Mouse (Mus musculus) left cerebral cortex, adult 18-20 months (tissue): Measurements from ENCODE around the gene Fbxo8. TPM values are rescaled to one million over a fixed set of nuclear protein-coding genes. Genes with fewer than 3 reads are reported as not detected.

Experiments used
- DNase-seq, 2 experiments: peaks; one replicate each; pipeline ENCODE4 v3.0.0; 2021 to 2022; ENCODE audit warnings: low spot score in 2 of 2, mixed read lengths in 1 of 2
- long read RNA-seq, 2 experiments: library from polyadenylated mRNA; stranded (forward); transcript quantifications; one replicate each; pipeline ENCODE4 v2.0.0; 2021
- total RNA-seq, 2 experiments: library from RNA; stranded (reverse); gene quantifications; 2 replicates each; pipeline ENCODE4 v1.2.3; 2021

Fbxo8 gene
- total RNA-seq = 10 to 100 TPM; 27.6 to 29.4 TPM
- long read RNA-seq, experiment 1, transcript Fbxo8-201 (6 exons, 3,571 nt) = major isoform, 15 of 28 reads
- long read RNA-seq, experiment 1, partial matches to known transcripts = 1 of 28 reads
- long read RNA-seq, experiment 1, other reads (novel, unspliced or antisense) = 10 of 28 reads
- long read RNA-seq, experiment 2, transcript Fbxo8-201 (6 exons, 3,571 nt) = major isoform, 13 of 23 reads
- long read RNA-seq, experiment 2, partial matches to known transcripts = 0 of 23 reads
- long read RNA-seq, experiment 2, other reads (novel, unspliced or antisense) = 10 of 23 reads

GRCm38 (mm10) chr8:56550558-56551360 lies at the start of gene Fbxo8, which contains the start of gene Cep44:
Fbxo8 (plus strand) TSS chr8:56551090.
Cep44 (minus strand) TSS chr8:56551047.
- DNase-seq = peak; percentile 80

- DNase-seq = no peak
These were observed 49.0 kb upstream of the Fbxo8 start for GRCm38 (mm10) chr8:56501911-56502310.

DNA sequence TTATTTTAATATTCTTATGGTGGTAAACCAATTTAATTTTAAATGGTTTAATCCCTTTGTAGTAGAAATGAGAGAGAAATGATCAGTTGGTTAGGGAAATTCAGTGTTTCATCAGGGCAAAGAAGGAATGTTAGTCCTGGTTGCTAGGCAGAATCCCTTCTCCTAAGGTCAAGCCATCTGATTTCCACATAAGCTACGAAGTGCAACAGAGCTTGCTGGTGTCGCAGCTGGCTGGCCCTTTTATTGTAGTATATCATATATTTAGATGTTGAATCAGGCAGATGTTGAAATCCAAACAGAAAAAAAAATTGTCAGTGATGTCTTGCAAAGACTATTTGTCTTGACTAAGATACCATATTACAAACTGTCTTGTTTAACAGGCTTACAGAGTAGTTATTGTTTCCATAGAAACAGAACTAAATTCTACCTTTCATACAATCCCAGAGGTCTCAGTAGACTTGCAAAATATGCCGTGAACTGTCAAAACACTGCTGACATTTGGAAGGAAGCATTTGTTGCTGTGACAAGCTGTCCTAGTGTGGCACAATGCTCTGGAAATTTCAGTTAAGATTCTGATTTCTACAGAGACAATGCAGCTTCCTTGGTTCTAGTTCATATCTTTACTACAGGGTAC lies 42.5 kb upstream of the Fbxo8 start:
- no peak for DNase-seq

DNA sequence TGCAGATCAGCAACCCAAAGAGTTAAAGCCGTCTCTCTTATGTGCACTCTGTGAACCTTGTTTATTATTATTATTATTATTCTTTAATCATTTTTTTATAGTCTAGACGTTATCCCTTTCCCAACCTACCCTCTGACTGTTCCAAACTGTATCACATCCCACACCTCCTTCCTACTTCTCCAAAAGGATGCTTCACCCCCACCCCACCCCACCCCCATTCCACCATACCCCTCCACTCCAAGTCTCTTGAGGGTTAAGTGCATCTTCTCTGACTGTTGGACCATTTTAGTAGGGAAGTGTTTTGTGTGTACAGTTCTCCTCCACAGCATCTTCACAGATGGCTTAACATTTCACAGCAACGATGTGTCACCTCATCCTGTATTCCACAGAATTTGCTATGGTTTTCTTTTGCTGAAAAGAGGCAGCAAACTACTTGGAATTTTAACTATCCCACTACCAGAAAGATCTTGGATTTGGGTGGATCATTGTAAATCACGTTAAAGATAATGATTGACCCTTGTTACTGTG lies 41.9 kb upstream of the Fbxo8 start:
- DNase-seq = no peak

DNA sequence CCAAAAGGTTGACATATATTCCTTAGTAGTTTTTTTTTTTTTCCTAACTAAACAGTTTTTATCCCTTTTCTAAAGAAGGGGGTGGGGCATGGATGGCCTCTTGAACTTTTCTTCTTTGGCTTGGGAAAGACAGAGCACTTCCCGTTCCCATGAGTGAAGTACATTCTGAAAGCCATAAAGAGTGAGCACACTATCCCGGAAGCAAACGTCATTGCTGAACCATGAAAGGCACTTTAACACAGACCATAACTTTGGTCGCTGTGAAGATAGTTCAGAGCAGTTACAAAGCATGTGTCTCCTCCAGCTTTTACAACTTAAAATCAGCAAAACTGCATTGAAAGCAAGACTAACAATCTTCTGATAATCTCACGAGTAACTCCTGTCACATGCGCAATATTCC lies 32.0 kb upstream of the Fbxo8 start:
- no peak for DNase-seq

DNA sequence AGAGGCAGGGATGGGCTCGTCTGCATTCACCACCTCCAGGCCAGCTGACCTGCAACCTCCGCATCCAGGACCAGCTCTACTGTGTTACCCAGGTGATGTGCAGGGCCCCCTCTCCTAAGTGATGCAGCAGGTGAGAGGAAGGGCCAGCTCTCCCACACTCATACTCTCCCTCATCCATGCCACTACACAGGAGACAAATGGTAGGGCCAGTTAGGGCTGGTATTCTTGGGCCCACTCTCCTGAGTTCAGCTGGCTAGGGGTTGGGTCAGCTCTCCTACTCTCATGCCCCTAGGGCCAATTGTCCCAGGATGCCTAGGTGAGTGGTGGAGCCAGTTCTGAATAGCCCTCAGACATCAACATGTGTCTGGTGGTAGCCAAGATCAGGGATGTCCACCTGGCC lies 30.6 kb upstream of the Fbxo8 start:
- no peak for DNase-seq

DNA sequence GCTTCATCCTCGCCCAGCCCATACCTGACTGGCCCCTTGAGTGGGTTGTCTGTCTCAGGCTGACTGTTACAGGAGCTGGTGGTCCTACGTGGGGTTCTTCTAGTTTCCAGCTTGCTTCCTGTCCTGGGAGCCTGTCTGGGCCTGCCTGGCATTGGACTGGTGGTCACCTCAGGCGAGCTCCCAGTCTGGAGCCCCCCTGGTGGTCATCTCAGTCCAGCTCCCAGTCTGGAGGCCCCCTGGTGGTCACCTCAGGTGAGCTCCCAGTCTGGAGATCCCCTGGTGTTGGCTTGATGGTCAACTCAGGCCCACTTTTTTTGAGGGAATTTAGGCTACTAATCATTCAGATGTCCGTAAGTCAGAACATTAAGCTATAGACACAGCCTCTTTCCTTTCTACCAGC lies 29.8 kb upstream of the Fbxo8 start:
- no peak for DNase-seq

DNA sequence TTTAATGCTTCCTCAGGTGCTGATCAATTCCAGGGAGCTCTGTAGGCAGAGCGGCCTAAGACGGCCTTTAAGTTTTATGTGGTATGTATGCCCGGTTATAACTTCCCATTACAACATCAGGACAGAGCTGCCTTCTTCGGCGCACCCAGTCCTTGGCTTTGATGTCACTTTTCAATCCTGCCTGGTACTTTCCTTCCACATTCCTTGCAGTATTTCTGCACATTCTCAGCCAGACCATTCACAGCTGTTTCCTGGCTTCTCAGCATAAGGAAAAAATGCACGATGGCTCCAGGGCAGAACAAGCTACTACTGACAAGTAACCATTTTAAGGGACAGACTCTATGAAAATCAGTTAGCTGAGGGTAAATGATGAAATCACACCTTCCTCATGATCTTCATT lies 22.0 kb upstream of the Fbxo8 start:
- no peak for DNase-seq

DNA sequence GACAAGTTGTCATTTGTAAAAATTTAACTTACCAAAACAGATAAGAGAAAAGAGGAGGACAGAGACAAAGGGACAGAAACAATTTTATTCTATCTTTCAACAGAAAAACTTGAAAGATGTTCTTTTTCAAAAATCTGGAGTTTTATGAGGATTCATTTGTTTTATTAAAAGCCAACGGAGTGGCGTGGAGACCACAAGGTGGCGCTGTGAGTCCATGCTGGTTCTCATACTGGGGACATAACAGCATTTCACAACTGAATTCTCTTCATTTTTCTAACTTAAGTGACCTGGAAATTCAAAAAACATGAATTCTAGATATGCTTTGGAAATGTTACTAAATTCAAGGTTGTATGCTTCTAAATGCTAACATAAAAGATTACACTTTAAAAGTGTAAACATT lies 20.5 kb upstream of the Fbxo8 start:
- peak; percentile 61 to 70 for DNase-seq

GRCm38 (mm10) chr8:56540706-56541105 lies 10.2 kb upstream of the Fbxo8 start:
- no peak for DNase-seq

DNA sequence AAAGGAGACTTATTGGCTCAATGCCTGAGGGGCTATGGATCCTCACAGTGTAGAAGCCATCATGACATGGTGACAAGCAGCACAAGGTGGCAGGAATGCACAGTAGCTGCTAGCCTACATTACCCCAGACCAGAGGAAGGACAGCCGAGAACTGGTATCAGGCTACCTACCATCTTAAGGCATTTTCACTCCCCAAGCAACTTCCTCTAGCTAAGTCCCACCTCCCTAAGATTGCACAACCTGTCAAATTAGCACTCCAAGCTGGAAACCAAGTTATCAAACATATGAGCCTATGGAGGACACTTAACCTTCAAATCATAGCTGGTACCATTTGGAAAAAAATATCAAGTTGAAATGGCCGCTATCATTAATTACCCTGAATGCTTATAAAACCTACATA lies 3.0 kb upstream of the Fbxo8 start:
- no peak for DNase-seq

DNA sequence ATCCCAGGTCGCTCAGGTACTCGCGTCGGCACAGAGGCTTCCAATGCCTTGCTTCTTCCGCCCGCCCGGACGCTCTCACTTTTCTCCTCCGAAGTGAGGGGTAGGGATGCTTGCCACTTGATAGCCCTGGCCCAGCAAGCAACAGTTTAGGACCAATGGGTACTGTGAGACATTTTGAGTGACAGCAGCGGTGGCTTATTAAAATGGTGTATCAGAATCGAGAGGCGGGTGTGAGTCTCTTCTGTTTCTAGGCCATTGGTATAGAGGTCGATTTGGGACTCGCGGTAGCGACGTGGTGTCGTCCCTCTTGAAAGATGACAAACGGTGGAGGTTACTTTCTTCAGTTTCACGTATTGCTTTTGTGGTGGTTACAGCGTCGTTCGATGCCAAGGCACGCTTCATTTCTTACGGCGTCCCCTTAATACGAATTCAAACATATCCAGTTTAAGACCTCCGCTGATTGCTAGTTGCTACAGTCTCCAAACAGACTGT lies 517 bp downstream of the Fbxo8 start:
- DNase-seq = peak; percentile 82 to 89

DNA sequence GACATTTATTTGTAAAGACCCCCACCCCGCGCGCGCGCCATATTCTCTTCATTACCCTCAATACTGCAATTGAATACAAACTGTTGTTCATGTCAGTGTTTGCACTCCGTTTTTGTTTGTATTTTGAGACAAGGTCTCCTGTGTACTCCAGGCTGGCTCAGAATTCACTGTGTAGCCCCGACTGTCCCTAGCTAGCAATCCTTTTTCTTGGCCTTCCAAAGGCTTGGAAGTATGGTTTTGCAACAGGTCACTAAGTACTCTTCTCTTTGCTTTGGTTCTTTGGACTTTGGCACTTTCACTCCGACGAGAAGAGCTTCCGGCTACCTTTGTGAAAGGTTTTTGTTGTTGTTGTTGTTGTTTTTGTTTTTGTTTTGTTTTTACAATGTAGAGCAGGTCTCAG lies 1.2 kb downstream of the Fbxo8 start:
- DNase-seq = no peak

DNA sequence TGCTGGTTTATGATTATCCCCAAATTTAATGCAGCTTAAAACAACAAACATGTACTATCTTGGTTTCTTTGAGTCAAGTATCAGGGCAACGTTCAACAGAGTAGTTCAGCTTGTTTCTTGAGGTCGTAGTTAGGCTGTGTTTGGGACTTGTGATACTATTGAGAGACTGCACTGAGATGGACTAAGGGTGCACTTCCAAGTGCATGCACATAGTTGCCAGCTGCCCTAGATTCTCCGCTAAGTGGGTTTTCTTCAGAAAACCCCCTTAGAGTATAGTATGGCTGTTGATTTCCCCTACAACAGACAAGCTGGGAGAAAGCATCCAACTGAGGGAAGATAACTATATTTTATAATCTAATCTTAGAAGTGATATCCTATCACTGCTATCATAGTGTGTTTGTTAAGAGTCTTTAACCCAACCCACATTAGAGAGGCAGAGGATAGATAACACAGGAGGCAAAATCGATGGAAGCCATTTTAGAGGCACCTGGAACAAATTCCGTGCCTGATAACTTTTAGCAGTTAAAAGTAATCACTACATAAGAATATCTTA lies 1.7 kb downstream of the Fbxo8 start:
- no peak for DNase-seq

DNA sequence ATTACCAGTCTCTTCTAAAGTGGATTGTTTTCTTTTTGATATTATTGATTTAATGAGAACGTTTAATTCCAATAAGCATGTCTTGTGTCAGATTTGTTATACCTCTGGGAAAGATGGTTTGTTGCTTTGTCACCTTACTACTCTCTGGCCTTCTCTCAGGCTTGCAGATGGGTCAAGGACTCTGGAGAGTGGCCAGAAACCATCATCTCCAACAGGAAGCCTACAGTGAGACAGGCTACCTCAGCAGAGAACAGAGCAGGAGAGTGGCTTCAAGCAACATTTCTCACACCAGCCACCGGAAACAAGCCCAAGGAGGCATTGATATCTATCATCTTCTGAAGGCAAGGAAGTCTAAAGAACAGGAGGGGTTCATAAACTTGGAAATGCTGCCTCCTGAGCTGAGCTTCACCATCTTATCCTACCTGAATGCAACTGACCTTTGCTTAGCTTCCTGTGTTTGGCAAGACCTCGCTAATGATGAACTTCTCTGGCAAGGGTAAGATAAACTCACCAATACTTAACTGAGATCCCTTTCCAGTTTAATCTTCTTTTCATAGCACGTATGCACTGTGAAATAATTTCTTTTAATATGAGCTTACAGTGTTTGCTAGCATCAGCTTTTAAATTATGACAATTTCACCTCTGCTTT lies 13.6 kb downstream of the Fbxo8 start:
- no peak for DNase-seq

DNA sequence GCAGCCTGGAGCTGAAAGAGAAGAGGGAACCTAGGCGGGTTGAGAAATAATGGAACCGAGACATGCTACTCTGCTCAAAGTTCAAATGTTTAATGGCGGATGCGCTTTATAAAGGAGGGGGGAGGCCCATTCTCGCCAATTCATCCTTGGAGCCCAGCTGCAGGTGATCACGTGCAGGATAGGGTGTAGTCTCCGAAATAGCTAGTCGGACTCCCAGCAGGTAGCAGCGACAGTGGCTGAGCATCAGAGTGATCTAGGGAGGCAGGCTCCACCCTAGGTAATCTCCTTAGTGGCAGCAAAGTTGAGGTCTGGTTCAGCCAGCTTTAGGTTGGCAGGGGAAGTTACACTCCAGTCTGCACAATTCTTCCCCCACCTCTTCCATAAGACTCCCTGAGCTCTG lies 16.0 kb downstream of the Fbxo8 start:
- no peak for DNase-seq

GRCm38 (mm10) chr8:56580918-56581317 lies 30.0 kb downstream of the Fbxo8 start:
- no peak for DNase-seq

GRCm38 (mm10) chr8:56582841-56583240 lies 32.0 kb downstream of the Fbxo8 start:
- no peak for DNase-seq

GRCm38 (mm10) chr8:56589004-56589403 lies 38.1 kb downstream of the Fbxo8 start:
- DNase-seq = no peak

DNA sequence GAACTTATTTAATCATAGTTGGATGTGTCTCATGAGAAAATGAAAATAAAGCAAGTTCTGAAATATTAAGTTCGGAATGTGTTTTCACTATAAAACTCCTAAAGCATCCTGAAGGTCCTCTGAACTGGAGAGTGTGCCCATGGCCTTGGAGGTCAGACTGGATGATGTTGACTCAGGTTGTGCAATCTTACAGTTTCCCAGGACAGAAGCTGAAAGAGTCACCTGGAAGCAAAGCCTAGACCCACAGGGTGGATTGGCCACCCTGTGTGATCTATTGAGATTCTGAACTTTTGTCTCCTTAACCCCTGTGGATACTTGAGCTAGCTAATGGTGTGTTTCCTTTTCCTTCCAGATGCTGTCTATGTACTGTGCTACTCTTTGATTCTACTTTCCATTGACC lies 40.2 kb downstream of the Fbxo8 start:
- no peak for DNase-seq

DNA sequence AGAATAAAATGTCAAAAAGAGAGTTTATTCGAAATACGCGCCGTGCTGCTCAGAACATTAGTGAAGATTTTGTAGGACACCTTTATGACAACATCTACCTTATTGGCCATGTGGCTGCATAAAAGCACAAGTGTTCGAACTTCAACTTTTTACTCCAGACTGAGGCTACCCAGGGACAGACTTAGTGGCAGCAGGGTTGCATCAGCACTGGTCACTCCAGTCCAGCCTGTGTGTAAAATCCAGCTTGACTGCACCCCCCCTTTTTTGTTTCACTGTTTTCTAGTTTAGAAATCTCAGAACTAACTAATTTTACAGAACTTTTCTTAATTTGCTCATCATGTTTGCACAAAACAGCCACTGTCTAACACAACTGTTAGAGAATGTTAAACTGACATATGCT lies 40.6 kb downstream of the Fbxo8 start:
- no peak for DNase-seq
